Mouse (Mus musculus) spleen, adult 2 months (tissue): Measurements from ENCODE around the gene Aip.

Experiments used
- CTCF ChIP-seq: fragments of 200-500 bp; IDR thresholded peaks from 2 replicates; pipeline ENCODE4 v1.5.1; 2011; ENCODE audit warnings: mild to moderate bottlenecking, inconsistent platforms; ENCODE audit not compliant: insufficient read depth, insufficient read length, insufficient replicate concordance; ENCODE audit errors: extremely low read depth
- POLR2A ChIP-seq: fragments of 200-500 bp; IDR thresholded peaks from 2 replicates; pipeline ENCODE4 v1.6.1; 2011; ENCODE audit warnings: low read depth, low read length, inconsistent platforms

DNA sequence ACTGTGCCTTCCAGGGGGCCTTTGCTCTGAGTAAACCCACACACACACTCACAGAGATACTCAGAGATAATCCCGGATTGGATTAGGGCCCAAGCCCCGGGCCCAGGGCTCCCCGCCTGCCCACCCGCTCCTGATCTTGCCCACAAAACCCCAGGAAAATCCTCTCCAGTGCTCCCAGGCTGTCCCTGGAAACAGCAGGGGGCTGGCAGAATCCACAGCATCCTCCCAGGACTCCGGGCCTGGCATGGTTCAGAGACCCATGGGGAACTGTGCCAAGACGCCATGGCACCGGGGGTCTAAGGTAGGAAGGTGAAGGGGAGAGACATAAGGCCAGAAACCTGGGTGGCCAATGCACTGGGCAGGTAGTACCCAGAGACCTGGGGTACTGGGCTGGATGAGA lies 42.3 kb downstream of the Aip start:
- TF ChIP-seq CTCF (no peak), POLR2A (no peak)
